Mouse (Mus musculus) CD8-positive naive resting alpha-beta T cell, adult 2 months (primary cell): ENCODE data around the gene Aanat.

ENCODE experiments used
- DNase-seq, 2 experiments: peaks; one replicate each; pipeline ENCODE4 v3.0.0; 2022; ENCODE audit warnings: low read depth in 2 of 2, low spot score in 2 of 2

The Aanat gene

GRCm38 (mm10) chr11:116574486-116574885 lies 11.7 kb upstream of the Aanat start:
- no peak for DNase-seq

- no peak for DNase-seq
Measured at GRCm38 (mm10) chr11:116574982-116575381, 11.2 kb upstream of the Aanat start.

GRCm38 (mm10) chr11:116575396-116575795 lies 10.8 kb upstream of the Aanat start:
- DNase-seq = no peak

GRCm38 (mm10) chr11:116579280-116579679 lies 7.0 kb upstream of the Aanat start:
- no peak for DNase-seq

- DNase-seq = no peak
Measured at GRCm38 (mm10) chr11:116580031-116580652, 6.1 kb upstream of the Aanat start.

- DNase-seq = peak; percentile 24 to 48
Measured at GRCm38 (mm10) chr11:116580711-116581375, 5.4 kb upstream of the Aanat start.

GRCm38 (mm10) chr11:116581376-116581814 lies 4.8 kb upstream of the Aanat start, which contains the start of gene Ube2o:
Gene Ube2o (minus strand): TSS chr11:116581447.
- peak; percentile 82 to 84 for DNase-seq

GRCm38 (mm10) chr11:116585682-116586081 lies 550 bp upstream of the Aanat start:
- DNase-seq = no peak

- peak; percentile 72 to 73 for DNase-seq
Measured at GRCm38 (mm10) chr11:116586801-116587631, 784 bp downstream of the Aanat start.

GRCm38 (mm10) chr11:116589020-116589531 lies 2.8 kb downstream of the Aanat start:
- no peak for DNase-seq

- DNase-seq = no peak
Measured at GRCm38 (mm10) chr11:116589574-116589973, 3.3 kb downstream of the Aanat start.

GRCm38 (mm10) chr11:116591621-116592020 lies 5.4 kb downstream of the Aanat start:
- no peak for DNase-seq

- DNase-seq = peak; percentile 78 to 83
Measured at GRCm38 (mm10) chr11:116592428-116592827, 6.2 kb downstream of the Aanat start.

GRCm38 (mm10) chr11:116593345-116593744 lies 7.1 kb downstream of the Aanat start:
- no peak for DNase-seq

GRCm38 (mm10) chr11:116596766-116597165 lies 10.5 kb downstream of the Aanat start:
- DNase-seq = no peak

- DNase-seq = no peak
Measured at GRCm38 (mm10) chr11:116598193-116598592, 12.0 kb downstream of the Aanat start.

- DNase-seq = no peak
Measured at GRCm38 (mm10) chr11:116599230-116599629, 13.0 kb downstream of the Aanat start.

- no peak for DNase-seq
Measured at GRCm38 (mm10) chr11:116601166-116601565, 14.9 kb downstream of the Aanat start.

GRCm38 (mm10) chr11:116602043-116602442 lies 15.8 kb downstream of the Aanat start:
- no peak for DNase-seq

- no peak for DNase-seq
Measured at GRCm38 (mm10) chr11:116603339-116603738, 17.1 kb downstream of the Aanat start.

GRCm38 (mm10) chr11:116604097-116604496 lies 17.9 kb downstream of the Aanat start:
- no peak for DNase-seq

- DNase-seq = no peak
Measured at GRCm38 (mm10) chr11:116607717-116608116, 21.5 kb downstream of the Aanat start.
